Mouse (Mus musculus): ENCODE data around the gene Sdhc.
"Not testable (repeated sequence)": the region's sequence is repeated elsewhere in the genome, so short reads cannot be mapped to it uniquely, and the experiment has no call there.

Sdhc gene

GRCm38 (mm10) chr1:171111781-171112575 is 38.4 kb downstream of the Sdhc start:
- peak; percentile 23 for DNase-seq

- peak; percentile 95 for DNase-seq
Measured at GRCm38 (mm10) chr1:171111020-171111780, 39.2 kb downstream of the Sdhc start.

GRCm38 (mm10) chr1:171110659-171111019 is 39.8 kb downstream of the Sdhc start:
- no peak for DNase-seq

DNA sequence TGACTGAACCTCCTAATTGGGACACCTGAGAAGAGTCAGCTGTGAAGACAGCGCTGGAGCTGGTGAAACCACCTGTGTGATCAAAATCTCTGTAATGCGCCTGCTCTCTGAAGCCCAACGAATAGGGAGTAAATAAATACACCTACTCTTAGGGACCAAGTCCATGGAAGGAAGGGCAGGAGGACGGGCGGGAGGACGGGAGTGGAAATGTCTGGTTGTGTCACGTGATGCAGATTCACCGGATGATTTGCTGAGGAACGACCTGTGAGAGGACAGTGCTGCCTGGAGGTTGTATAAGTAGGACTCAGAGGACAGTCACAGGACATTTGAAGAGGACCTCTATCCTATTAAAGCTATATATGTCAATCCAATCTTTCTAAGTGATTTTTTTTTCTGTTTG is 40.8 kb downstream of the Sdhc start:
- DNase-seq = no peak

DNA sequence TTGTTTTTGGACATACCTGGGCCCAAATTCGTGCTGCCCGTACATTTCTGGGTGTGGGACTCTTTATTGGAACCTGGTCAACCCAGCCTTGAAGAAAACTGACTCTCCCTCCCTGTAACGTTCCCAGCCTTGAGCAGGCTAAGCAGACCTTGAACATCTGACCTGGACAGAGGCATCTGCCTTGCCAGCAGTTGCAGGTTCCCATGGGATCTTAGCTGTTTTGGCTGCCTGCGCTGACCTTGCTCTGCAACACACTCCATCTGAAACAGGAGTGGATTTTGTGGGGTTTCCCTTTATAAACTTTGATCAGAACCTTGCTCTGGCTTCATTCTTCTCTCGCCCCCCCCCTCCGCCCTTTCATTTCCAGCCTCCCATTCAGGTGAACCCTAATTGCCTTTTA is 45.2 kb downstream of the Sdhc start:
- DNase-seq = no peak

GRCm38 (mm10) chr1:171103179-171103840 is 47.1 kb downstream of the Sdhc start:
- no peak for DNase-seq

GRCm38 (mm10) chr1:171102547-171103177 is 47.7 kb downstream of the Sdhc start:
- peak; percentile 82 for DNase-seq

- DNase-seq = peak; percentile 88
Measured at GRCm38 (mm10) chr1:171101733-171102546, 48.5 kb downstream of the Sdhc start.

DNA sequence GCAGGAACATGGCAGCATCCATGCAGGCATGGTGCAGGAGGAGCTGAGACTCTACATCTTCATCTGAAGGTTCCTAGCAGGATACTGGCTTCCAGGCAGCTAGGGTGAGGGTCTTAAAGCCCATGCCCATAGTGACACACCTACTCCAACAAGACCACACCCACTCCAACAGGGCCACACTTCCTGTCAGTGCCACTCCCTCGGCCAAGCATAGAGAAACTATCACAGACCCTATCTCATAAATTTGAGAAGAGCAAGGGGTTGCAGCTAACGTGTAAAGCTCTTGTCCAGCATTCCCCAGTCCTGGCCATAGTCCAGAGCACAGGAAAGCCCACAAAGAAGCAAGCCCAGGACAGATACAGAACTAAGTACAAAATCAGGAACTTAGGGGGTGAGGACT is 49.4 kb downstream of the Sdhc start:
- DNase-seq = peak; percentile 14

GRCm38 (mm10) chr1:171097612-171098011 is 52.8 kb downstream of the Sdhc start:
- DNase-seq = no peak

GRCm38 (mm10) chr1:171097136-171097535 is 53.3 kb downstream of the Sdhc start:
- DNase-seq = no peak

DNA sequence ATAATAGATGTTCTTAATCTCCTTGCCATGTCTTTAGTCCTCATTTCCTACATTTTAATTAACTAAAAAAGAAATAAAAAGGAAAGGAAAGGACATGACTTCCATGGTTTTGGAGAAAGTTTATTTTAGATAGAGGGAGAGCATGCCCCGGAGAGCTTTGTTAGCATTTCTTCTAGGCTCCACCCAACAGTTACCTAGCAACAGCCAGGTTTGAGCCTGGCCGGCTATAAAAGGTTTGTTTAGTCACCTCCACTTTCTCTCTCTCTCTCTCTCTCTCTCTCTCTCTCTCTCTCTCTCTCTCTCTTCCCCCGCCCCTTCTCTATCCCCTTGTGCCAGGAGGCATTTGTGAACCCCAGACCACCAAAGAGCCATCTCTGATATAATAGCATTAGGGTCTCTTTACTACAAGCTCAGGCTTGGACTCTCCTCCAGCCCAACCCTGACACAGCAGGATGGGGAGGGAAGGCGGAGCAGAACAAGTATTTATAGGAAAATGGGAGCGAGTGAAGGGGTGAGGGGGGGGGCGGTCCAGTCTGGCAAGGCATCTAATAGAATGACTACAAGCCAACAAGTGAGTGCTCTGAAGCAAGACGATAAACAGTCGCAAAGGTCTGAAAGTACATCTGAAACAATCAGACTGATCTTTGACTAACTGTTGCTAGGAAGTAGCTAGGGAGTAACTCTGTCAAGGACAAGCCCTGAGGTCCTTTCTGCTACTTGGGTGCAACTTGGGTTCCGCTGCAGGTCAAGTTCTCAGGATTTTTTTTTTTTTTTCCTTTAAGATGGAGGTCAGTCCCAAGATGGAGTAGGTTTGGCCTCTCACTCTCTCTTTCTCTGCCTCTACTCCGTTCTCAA is 54.1 kb downstream of the Sdhc start:
- DNase-seq = no peak

DNA sequence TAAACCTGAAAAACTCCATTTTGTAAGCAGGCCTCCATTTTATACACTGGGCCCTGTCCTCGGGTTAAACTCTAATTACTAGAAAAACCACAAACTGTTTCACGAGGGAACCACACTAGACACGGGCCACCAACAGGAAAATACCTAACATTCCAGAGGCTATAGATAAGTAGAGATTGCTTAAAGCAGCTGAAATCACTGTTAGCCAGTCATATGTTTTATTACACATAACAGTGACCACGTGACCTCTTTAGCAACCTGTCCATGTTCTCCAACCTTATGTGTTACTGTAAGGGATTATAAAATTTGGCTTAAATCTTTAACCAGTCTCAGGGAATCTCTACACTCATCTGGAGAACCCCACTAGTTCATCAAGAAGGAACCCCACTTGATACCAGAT is 56.0 kb downstream of the Sdhc start:
- DNase-seq = no peak

DNA sequence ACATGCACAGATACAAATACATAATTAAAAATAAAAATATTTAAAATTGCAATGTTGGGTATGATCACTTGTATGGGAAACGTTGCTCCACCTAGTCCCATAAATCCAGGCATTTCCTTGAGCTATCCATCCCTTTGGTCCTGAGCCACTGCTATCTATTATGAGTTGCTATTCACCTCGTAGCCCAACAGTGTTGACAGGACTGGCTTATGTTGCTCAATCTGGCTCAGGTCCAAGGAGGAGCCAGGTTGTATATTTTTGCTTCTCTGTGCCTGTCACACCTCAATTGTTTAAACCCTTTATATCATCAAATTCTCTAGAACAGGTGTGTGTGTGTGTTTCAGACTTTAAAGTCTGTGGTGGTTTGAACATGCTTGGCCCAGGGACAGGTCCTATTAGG is 59.6 kb downstream of the Sdhc start:
- DNase-seq = no peak

DNA sequence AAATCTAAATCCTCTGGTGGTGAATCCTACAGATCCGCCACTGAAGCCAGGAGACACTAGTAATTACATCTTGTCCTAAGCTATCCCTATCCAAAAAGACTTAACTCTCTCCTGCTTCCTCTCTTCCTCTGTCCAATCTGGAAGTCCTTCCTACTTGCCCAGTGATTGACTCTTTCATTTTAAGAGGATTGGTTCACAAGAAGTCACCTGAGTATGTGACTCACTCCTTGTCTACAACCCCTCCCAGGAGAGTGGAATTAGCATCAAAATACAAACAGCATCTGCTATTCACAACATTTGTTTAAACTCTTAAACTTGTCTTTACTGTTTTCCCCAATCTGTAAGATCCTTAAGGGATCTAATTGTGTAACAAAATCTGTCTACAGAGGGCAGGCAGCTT is 60.5 kb downstream of the Sdhc start:
- DNase-seq = no peak

DNA sequence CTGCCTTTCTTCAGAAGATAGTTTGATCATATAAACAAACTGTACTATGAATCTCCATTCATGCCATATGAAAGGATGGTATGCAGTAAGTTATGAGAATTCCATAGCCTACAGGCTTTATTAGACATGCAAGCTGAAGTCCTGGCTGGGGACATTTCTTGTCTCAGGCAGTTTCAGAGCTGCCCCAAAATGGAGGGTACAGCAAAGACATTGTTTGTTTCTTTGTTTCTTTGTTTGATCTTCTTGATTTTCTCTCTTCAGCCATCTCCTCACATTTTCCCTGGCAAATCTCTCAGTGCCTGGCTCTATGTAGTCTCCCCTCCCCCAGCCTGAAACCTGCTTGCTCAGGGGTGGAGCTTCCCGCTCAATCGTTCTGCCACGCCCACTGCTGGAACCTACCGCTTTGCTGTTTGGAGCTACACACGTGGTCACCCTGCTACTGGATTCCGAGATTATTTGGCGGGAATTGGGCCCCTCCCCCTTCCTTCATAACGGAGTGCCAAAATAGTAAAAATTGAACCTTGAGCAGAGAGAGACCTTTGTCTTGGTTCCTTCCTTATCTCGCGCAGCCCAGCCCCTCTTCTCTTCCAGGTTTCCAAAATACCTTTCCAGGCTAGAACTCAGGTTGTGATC is 62.0 kb downstream of the Sdhc start:
- DNase-seq = not testable (repeated sequence)

GRCm38 (mm10) chr1:171085718-171086117 is 64.7 kb downstream of the Sdhc start:
- DNase-seq = no peak

DNA sequence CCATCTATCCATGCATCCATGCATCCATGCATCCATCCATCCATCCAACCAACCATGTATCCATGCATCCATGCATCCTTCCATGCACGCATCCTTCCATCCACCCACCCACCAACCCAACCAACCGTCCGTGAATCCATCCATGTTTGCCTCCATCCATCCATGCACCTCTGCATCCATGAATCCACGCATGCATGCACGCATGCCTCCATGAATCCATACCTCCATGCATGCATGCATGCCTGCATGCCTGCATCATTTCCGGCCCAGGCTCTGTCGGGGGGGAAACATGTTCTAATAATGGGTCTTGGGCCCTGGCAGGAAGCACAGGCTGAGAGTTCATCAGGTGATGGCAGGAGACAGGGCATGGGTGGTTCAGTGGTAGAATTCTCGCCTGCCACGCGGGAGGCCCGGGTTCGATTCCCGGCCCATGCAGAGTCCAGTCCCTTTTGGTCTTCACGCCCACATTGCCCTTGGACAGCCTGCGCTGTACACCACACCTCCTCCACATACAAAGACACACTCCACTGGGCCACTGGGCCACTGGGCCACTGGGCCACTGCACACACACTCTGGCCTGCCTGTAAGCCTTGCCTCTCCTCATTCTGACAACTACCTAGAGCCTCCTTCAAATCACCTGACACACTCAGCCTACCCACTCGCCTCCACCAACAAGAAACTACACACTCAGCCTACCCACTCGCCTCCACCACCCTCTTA is 68.7 kb downstream of the Sdhc start:
- DNase-seq = not testable (repeated sequence)

- not testable (repeated sequence) for DNase-seq
Measured at GRCm38 (mm10) chr1:171079825-171080224, 70.6 kb downstream of the Sdhc start.

- DNase-seq = not testable (repeated sequence)
Measured at GRCm38 (mm10) chr1:171079345-171079744, 71.1 kb downstream of the Sdhc start.
